Mouse (Mus musculus) neural tube, embryonic 15.5 days (tissue): ENCODE measurements around the gene Tmem95. TPM values are rescaled to one million over a fixed set of nuclear protein-coding genes. Genes with fewer than 3 reads are reported as not detected.
"Not testable (repeated sequence)": the region's sequence is repeated elsewhere in the genome, so short reads cannot be mapped to it uniquely, and the experiment has no call there.

ENCODE experiments used
- ATAC-seq: fragments of 200-750 bp; cut with Nextera tagmentation; 2 replicates; pipeline ENCODE4 v1.8.0; 2017; ENCODE audit warnings: mild to moderate bottlenecking, moderate TSS enrichment, moderate library complexity; ENCODE audit not compliant: low FRiP score
- H3K27ac ChIP-seq: fragments of 300-500 bp; sonication (generic); replicated peaks from 2 replicates; pipeline ENCODE4 v1.5.1; 2015; ENCODE audit warnings: mild to moderate bottlenecking, inconsistent platforms
- H3K27me3 ChIP-seq: fragments of 300-500 bp; sonication (generic); replicated peaks from 2 replicates; pipeline ENCODE4 v1.6.1; 2015; ENCODE audit warnings: inconsistent platforms
- H3K36me3 ChIP-seq: fragments of 300-500 bp; sonication (generic); 2 replicates; pipeline ENCODE4 v1.6.1; 2015; ENCODE audit warnings: inconsistent platforms
- H3K4me1 ChIP-seq: fragments of 300-500 bp; sonication (generic); 2 replicates; pipeline ENCODE4 v1.6.1; 2015; ENCODE audit warnings: inconsistent platforms
- H3K4me2 ChIP-seq: fragments of 300-500 bp; sonication (generic); 2 replicates; pipeline ENCODE4 v1.6.1; 2015; ENCODE audit warnings: inconsistent platforms, mild to moderate bottlenecking, moderate library complexity
- H3K4me3 ChIP-seq: fragments of 300-500 bp; sonication (generic); replicated peaks from 2 replicates; pipeline ENCODE4 v1.5.1; 2015; ENCODE audit warnings: mild to moderate bottlenecking, inconsistent platforms
- H3K9ac ChIP-seq: fragments of 300-500 bp; sonication (generic); replicated peaks from 2 replicates; pipeline ENCODE4 v1.6.1; 2015; ENCODE audit warnings: mild to moderate bottlenecking, inconsistent platforms
- H3K9me3 ChIP-seq: fragments of 300-500 bp; sonication (generic); replicated peaks from 2 replicates; pipeline ENCODE4 v1.6.1; 2016; ENCODE audit warnings: inconsistent platforms
- WGBS: fragments of 180-500 bp; shearing (Covaris S2); methylation state at CpG from one replicate; pipeline ENCODE4 v1.1.7; 2015; ENCODE audit warnings: mixed read lengths; 5-methylcytosine and 5-hydroxymethylcytosine counted together
- polyA plus RNA-seq: library from polyadenylated mRNA; unstranded; fragments of >200 nt; fragmentation: Nextera tagmentation; extraction: Ambion mirVana; gene quantifications from 2 replicates; pipeline ENCODE4 v1.2.1, GENCODE M21; 2015

Tmem95 gene
- polyA plus RNA-seq, 1 experiment from 2014 or later: not detected

GRCm38 (mm10) chr11:69916652-69917378 is 39.0 kb upstream of the Tmem95 start:
- peaks cover 61% of the 10 kb centered on the region for H3K36me3 ChIP-seq
- 68% methylated on average over 7 of the region's 7 CpGs for whole genome bisulfite sequencing

GRCm38 (mm10) chr11:69915667-69916627 is 38.1 kb upstream of the Tmem95 start:
- Histone ChIP-seq H3K27ac (no peak overlapping the region), H3K27me3 (no peaks in the 10 kb centered on the region), H3K4me3 (0 out of 2 replicates have a peak overlapping the region, but pooled peaks have one; percentile 1), H3K9me3 (no peaks in the 10 kb centered on the region), H3K36me3 (peaks cover 69% of the 10 kb centered on the region), H3K4me1 (peaks cover 59% of the 10 kb centered on the region), H3K4me2 (peak overlapping the region; percentile 99), H3K9ac (no peak overlapping the region)
- 74% methylated on average over 5 of the region's 5 CpGs for WGBS
- no peak for ATAC-seq

More at GRCm38 (mm10) chr11:69916652-69917378, 39.0 kb upstream of the Tmem95 start:
- H3K4me3 ChIP-seq, H3K27ac ChIP-seq, H3K27me3 ChIP-seq, ATAC-seq, H3K9ac ChIP-seq, H3K9me3 ChIP-seq, H3K4me2 ChIP-seq: not testable (repeated sequence)
- H3K4me1 ChIP-seq: peaks cover 59% of the 10 kb centered on the region

GRCm38 (mm10) chr11:69914917-69915430 is 37.2 kb upstream of the Tmem95 start:
- H3K4me2 ChIP-seq: peak overlapping the region; percentile 99
- WGBS: 40% methylated on average over 9 of the region's 9 CpGs
- ATAC-seq: no peak
- H3K9ac ChIP-seq: peak overlapping the region; percentile 82
- H3K4me3 ChIP-seq: peak overlapping the region; percentile 92
- peaks cover 79% of the 10 kb centered on the region for H3K36me3 ChIP-seq
- no peak overlapping the region for H3K27ac ChIP-seq
- peaks cover 55% of the 10 kb centered on the region for H3K4me1 ChIP-seq
- H3K27me3 ChIP-seq: no peaks in the 10 kb centered on the region
- H3K9me3 ChIP-seq: no peaks in the 10 kb centered on the region

GRCm38 (mm10) chr11:69914372-69914764 is 36.5 kb upstream of the Tmem95 start:
- peak overlapping the region; percentile 92 for H3K4me3 ChIP-seq
- H3K27me3 ChIP-seq: no peaks in the 10 kb centered on the region
- H3K36me3 ChIP-seq: peaks cover 85% of the 10 kb centered on the region
- H3K9ac ChIP-seq: peak overlapping the region; percentile 82
- under 1% methylated on average over 17 of the region's 17 CpGs for WGBS
- ATAC-seq: no peak
- peak overlapping the region; percentile 94 for H3K27ac ChIP-seq
- H3K4me1 ChIP-seq: peaks cover 49% of the 10 kb centered on the region
- H3K9me3 ChIP-seq: no peaks in the 10 kb centered on the region
- peak overlapping the region; percentile 99 for H3K4me2 ChIP-seq

GRCm38 (mm10) chr11:69913554-69914371 is 35.9 kb upstream of the Tmem95 start, which contains the start of gene Gps2:
Gene Gps2, plus strand, starts transcription at chr11:69913888.
- H3K9me3 ChIP-seq: no peaks in the 10 kb centered on the region
- no peaks in the 10 kb centered on the region for H3K27me3 ChIP-seq
- H3K4me1 ChIP-seq: peaks cover 43% of the 10 kb centered on the region
- peaks cover 87% of the 10 kb centered on the region for H3K36me3 ChIP-seq
- H3K9ac ChIP-seq: peak within 1 kb of the TSS; percentile 82
- peak; percentile 91 for ATAC-seq
- 2% methylated on average over 61 of the region's 61 CpGs for WGBS
- H3K4me3 ChIP-seq: peak within 1 kb of the TSS; percentile 92
- peak within 1 kb of the TSS; percentile 99 for H3K4me2 ChIP-seq
- H3K27ac ChIP-seq: peak within 1 kb of the TSS; percentile 94

GRCm38 (mm10) chr11:69912716-69913530 is 35.1 kb upstream of the Tmem95 start:
- H3K36me3 ChIP-seq: peaks cover 87% of the 10 kb centered on the region
- ATAC-seq: peak; percentile 18

GRCm38 (mm10) chr11:69911701-69912100 is 33.9 kb upstream of the Tmem95 start:
- H3K27ac ChIP-seq: no peak overlapping the region
- H3K4me1 ChIP-seq: peaks cover 34% of the 10 kb centered on the region
- H3K36me3 ChIP-seq: peaks cover 87% of the 10 kb centered on the region
- H3K9ac ChIP-seq: no peak overlapping the region
- no peak for ATAC-seq
- H3K4me3 ChIP-seq: no peak overlapping the region
- 91% methylated on average over 6 of the region's 6 CpGs for WGBS
- H3K4me2 ChIP-seq: no peak overlapping the region
- H3K9me3 ChIP-seq: no peaks in the 10 kb centered on the region
- H3K27me3 ChIP-seq: no peaks in the 10 kb centered on the region

More at GRCm38 (mm10) chr11:69912716-69913530, 35.1 kb upstream of the Tmem95 start:
- Histone ChIP-seq H3K9me3 (no peaks in the 10 kb centered on the region), H3K27me3 (no peaks in the 10 kb centered on the region), H3K4me1 (peaks cover 36% of the 10 kb centered on the region), H3K9ac (peak overlapping the region; percentile 82), H3K4me3 (peak overlapping the region; percentile 92), H3K27ac (peak overlapping the region; percentile 94; the same call in 1 of the 2 replicates), H3K4me2 (peak overlapping the region; percentile 99)
- 84% methylated on average over 15 of the region's 15 CpGs for WGBS

GRCm38 (mm10) chr11:69910781-69911560 is 33.2 kb upstream of the Tmem95 start:
- no peak for ATAC-seq
- WGBS: 97% methylated on average over 17 of the region's 17 CpGs
- H3K4me1 ChIP-seq: peaks cover 29% of the 10 kb centered on the region
- H3K9ac ChIP-seq: no peak overlapping the region
- H3K36me3 ChIP-seq: peaks cover 87% of the 10 kb centered on the region
- no peak overlapping the region for H3K27ac ChIP-seq
- H3K4me3 ChIP-seq: no peak overlapping the region
- no peak overlapping the region for H3K4me2 ChIP-seq
- no peaks in the 10 kb centered on the region for H3K27me3 ChIP-seq
- H3K9me3 ChIP-seq: no peaks in the 10 kb centered on the region

GRCm38 (mm10) chr11:69910177-69910576 is 32.4 kb upstream of the Tmem95 start:
- H3K9ac ChIP-seq: no peak overlapping the region

GRCm38 (mm10) chr11:69909174-69909573 is 31.4 kb upstream of the Tmem95 start:
- no peak overlapping the region for H3K4me2 ChIP-seq
- H3K9ac ChIP-seq: no peak overlapping the region
- ATAC-seq: no peak
- no peaks in the 10 kb centered on the region for H3K27me3 ChIP-seq
- 87% methylated on average over 5 of the region's 5 CpGs for WGBS
- H3K27ac ChIP-seq: no peak overlapping the region
- H3K36me3 ChIP-seq: peaks cover 92% of the 10 kb centered on the region
- H3K4me1 ChIP-seq: peaks cover 11% of the 10 kb centered on the region
- H3K4me3 ChIP-seq: no peak overlapping the region
- H3K9me3 ChIP-seq: no peaks in the 10 kb centered on the region

More at GRCm38 (mm10) chr11:69910177-69910576, 32.4 kb upstream of the Tmem95 start:
- no peaks in the 10 kb centered on the region for H3K9me3 ChIP-seq
- H3K27me3 ChIP-seq: no peaks in the 10 kb centered on the region
- H3K36me3 ChIP-seq: peaks cover 87% of the 10 kb centered on the region
- peaks cover 21% of the 10 kb centered on the region for H3K4me1 ChIP-seq
- H3K4me3 ChIP-seq: no peak overlapping the region
- H3K27ac ChIP-seq: no peak overlapping the region
- 95% methylated on average over 8 of the region's 8 CpGs for WGBS
- no peak overlapping the region for H3K4me2 ChIP-seq
- no peak for ATAC-seq
